Mouse (Mus musculus): Measurements from ENCODE around the gene Tyw3. TPM values are rescaled to one million over a fixed set of nuclear protein-coding genes. Genes with fewer than 3 reads are reported as not detected.

The Tyw3 gene
- polyA plus RNA-seq, 1 experiment from 2014 or later, result 9.0 TPM

GRCm38 (mm10) chr3:154528973-154529372, 67.9 kb downstream of the Tyw3 start:
- 42% methylated on average over 5 of the region's 5 CpGs for WGBS

GRCm38 (mm10) chr3:154526610-154527009, 70.3 kb downstream of the Tyw3 start:
- Histone ChIP-seq H3K27ac (ENCODE audit: poor library complexity, severe bottlenecking) (no peak overlapping the region), H3K4me1 (replicated peaks) (peaks cover 4% of the 10 kb centered on the region), H3K36me3 (no peaks in the 10 kb centered on the region), H3K27me3 (replicated peaks) (0 out of 2 replicates have a peak, but pooled peaks cover 7% of the 10 kb centered on the region), H3K9ac (no peak overlapping the region), H3K4me2 (no peak overlapping the region), H3K4me3 (no peak overlapping the region), H3K9me3 (replicated peaks) (no peaks in the 10 kb centered on the region)
- ATAC-seq (ENCODE audit: insufficient number of reproducible peaks, low FRiP score), result no peak
- WGBS, result 18% methylated on average over 6 of the region's 6 CpGs

More at GRCm38 (mm10) chr3:154528973-154529372, 67.9 kb downstream of the Tyw3 start:
- Histone ChIP-seq H3K4me2 (no peak overlapping the region), H3K27me3 (replicated peaks) (0 out of 2 replicates have a peak, but pooled peaks cover 9% of the 10 kb centered on the region), H3K4me3 (no peak overlapping the region), H3K9me3 (replicated peaks) (no peaks in the 10 kb centered on the region), H3K36me3 (no peaks in the 10 kb centered on the region), H3K4me1 (replicated peaks) (peaks cover 4% of the 10 kb centered on the region), H3K27ac (ENCODE audit: poor library complexity, severe bottlenecking) (no peak overlapping the region), H3K9ac (no peak overlapping the region)
- no peak for ATAC-seq (ENCODE audit: insufficient number of reproducible peaks, low FRiP score)

Other genes starting within 250 kb of the Tyw3 start
- gene Cryz, start 393 bp downstream of the Tyw3 start, polyA plus RNA-seq (2016; fragmentation: Nextera tagmentation; extraction: Ambion mirVana), result 10.5 and 12.1 TPM in 2 replicates
- gene Erich3, start 66.8 kb upstream of the Tyw3 start, polyA plus RNA-seq (2016; fragmentation: Nextera tagmentation; extraction: Ambion mirVana), result 0.22 and 0.24 TPM in 2 replicates

All from heart, embryonic 12.5 days (tissue).